Mouse (Mus musculus): ENCODE measurements around the gene Adgrd1. TPM values are rescaled to one million over a fixed set of nuclear protein-coding genes. Genes with fewer than 3 reads are reported as not detected.

The Adgrd1 gene
- polyA plus RNA-seq, 1 experiment = not detected

- peaks cover 4% of the 10 kb centered on the region for H3K4me1 ChIP-seq (ENCODE audit: control insufficient read depth, insufficient read depth, low read length)
- no peak overlapping the region for H3K4me3 ChIP-seq (ENCODE audit: low read depth, low read length)
- no peaks in the 10 kb centered on the region for H3K36me3 ChIP-seq (ENCODE audit: control insufficient read depth, insufficient read depth, low read length, poor library complexity, severe bottlenecking)
- H3K9ac ChIP-seq (ENCODE audit: low read depth, poor library complexity, severe bottlenecking) = no peak overlapping the region
- no peak overlapping the region for H3K27ac ChIP-seq (ENCODE audit: insufficient read depth, low read length)
- no peaks in the 10 kb centered on the region for H3K9me3 ChIP-seq (replicated peaks; ENCODE audit: control insufficient read depth, insufficient read depth, low read length, poor library complexity, severe bottlenecking)
- no peaks in the 10 kb centered on the region for H3K27me3 ChIP-seq (ENCODE audit: control insufficient read depth, insufficient read depth, low read length, poor library complexity, severe bottlenecking)
- no peak for TF ChIP-seq EP300 (IDR thresholded peaks at IDR 0.05; ENCODE audit: insufficient read depth, low read depth, low read length)
- no peak for TF ChIP-seq POLR2A (IDR thresholded peaks at IDR 0.05; ENCODE audit: insufficient read depth, low read length)
- TF ChIP-seq CTCF (IDR thresholded peaks at IDR 0.05; ENCODE audit: low read depth, low read length) = no peak
Observed at GRCm38 (mm10) chr5:129179995-129180714, 83.6 kb downstream of the Adgrd1 start.

DNA sequence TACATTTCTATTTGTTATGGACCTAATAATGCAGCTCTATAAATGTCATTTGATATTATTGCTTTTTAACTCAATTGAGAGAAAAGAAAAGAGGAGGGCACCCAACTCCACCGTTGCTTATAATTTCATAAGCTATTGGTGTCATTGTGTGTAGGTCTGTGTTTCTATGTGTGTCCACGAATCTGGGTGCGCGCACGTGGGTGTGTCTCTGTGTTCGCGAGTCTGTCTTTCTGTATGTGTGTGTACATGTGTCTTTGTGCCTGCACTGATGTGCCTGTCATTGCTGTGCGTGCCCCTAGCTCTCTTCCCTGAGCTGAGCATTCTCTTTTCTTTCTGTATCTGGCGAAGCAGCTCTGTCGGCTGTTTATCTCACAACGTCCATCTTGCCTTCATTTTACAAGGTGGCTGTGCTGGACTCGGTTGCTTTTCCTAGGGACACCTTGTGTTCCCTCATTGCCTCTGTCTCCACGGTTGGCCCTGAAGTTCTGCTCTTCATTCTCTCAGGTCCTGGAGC is 84.2 kb downstream of the Adgrd1 start:
- Histone ChIP-seq H3K27me3 (ENCODE audit: control insufficient read depth, insufficient read depth, low read length, poor library complexity, severe bottlenecking) (no peaks in the 10 kb centered on the region), H3K27ac (ENCODE audit: insufficient read depth, low read length) (no peak overlapping the region), H3K4me3 (ENCODE audit: low read depth, low read length) (no peak overlapping the region), H3K36me3 (ENCODE audit: control insufficient read depth, insufficient read depth, low read length, poor library complexity, severe bottlenecking) (no peaks in the 10 kb centered on the region), H3K4me1 (ENCODE audit: control insufficient read depth, insufficient read depth, low read length) (no peaks in the 10 kb centered on the region), H3K9ac (ENCODE audit: low read depth, poor library complexity, severe bottlenecking) (no peak overlapping the region), H3K9me3 (replicated peaks; ENCODE audit: control insufficient read depth, insufficient read depth, low read length, poor library complexity, severe bottlenecking) (no peaks in the 10 kb centered on the region)
- TF ChIP-seq EP300 (IDR thresholded peaks at IDR 0.05; ENCODE audit: insufficient read depth, low read depth, low read length) (no peak), CTCF (IDR thresholded peaks at IDR 0.05; ENCODE audit: low read depth, low read length) (no peak), POLR2A (IDR thresholded peaks at IDR 0.05; ENCODE audit: insufficient read depth, low read length) (no peak)

DNA sequence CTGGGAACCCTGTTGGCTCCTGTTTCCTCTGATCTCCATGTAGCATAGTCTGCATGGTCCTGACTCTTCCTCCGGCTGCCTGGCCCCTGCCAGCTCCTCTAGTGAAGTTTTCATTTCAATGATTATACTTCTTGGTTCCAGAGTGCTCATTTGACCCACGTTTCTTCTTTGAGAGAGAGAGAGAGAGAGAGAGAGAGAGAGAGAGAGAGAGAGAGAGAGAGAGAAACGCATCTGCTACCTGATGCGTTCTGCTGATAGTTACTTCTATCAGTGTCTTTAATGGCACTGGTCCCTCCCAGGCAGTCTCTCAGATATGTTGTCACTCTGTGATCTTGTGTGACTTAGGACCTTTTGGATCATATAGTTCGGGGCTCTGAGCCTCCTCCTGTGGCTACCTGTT is 84.9 kb downstream of the Adgrd1 start:
- Histone ChIP-seq H3K27me3 (ENCODE audit: control insufficient read depth, insufficient read depth, low read length, poor library complexity, severe bottlenecking) (no peaks in the 10 kb centered on the region), H3K36me3 (ENCODE audit: control insufficient read depth, insufficient read depth, low read length, poor library complexity, severe bottlenecking) (no peaks in the 10 kb centered on the region), H3K9me3 (replicated peaks; ENCODE audit: control insufficient read depth, insufficient read depth, low read length, poor library complexity, severe bottlenecking) (no peaks in the 10 kb centered on the region), H3K4me1 (ENCODE audit: control insufficient read depth, insufficient read depth, low read length) (no peaks in the 10 kb centered on the region), H3K9ac (ENCODE audit: low read depth, poor library complexity, severe bottlenecking) (no peak overlapping the region), H3K4me3 (ENCODE audit: low read depth, low read length) (no peak overlapping the region), H3K27ac (ENCODE audit: insufficient read depth, low read length) (no peak overlapping the region)
- TF ChIP-seq EP300 (IDR thresholded peaks at IDR 0.05; ENCODE audit: insufficient read depth, low read depth, low read length) (no peak), CTCF (IDR thresholded peaks at IDR 0.05; ENCODE audit: low read depth, low read length) (no peak), POLR2A (IDR thresholded peaks at IDR 0.05; ENCODE audit: insufficient read depth, low read length) (no peak)

- no peak for TF ChIP-seq EP300 (IDR thresholded peaks at IDR 0.05; ENCODE audit: insufficient read depth, low read depth, low read length)
- TF ChIP-seq POLR2A (IDR thresholded peaks at IDR 0.05; ENCODE audit: insufficient read depth, low read length) = no peak
- TF ChIP-seq CTCF (IDR thresholded peaks at IDR 0.05; ENCODE audit: low read depth, low read length) = no peak
- Histone ChIP-seq H3K9ac (ENCODE audit: low read depth, poor library complexity, severe bottlenecking) (no peak overlapping the region), H3K36me3 (ENCODE audit: control insufficient read depth, insufficient read depth, low read length, poor library complexity, severe bottlenecking) (no peaks in the 10 kb centered on the region), H3K27me3 (ENCODE audit: control insufficient read depth, insufficient read depth, low read length, poor library complexity, severe bottlenecking) (no peaks in the 10 kb centered on the region), H3K4me3 (ENCODE audit: low read depth, low read length) (no peak overlapping the region), H3K27ac (ENCODE audit: insufficient read depth, low read length) (no peak overlapping the region), H3K4me1 (ENCODE audit: control insufficient read depth, insufficient read depth, low read length) (no peaks in the 10 kb centered on the region), H3K9me3 (replicated peaks; ENCODE audit: control insufficient read depth, insufficient read depth, low read length, poor library complexity, severe bottlenecking) (no peaks in the 10 kb centered on the region)
Observed at GRCm38 (mm10) chr5:129182554-129182953, 86.0 kb downstream of the Adgrd1 start.

DNA sequence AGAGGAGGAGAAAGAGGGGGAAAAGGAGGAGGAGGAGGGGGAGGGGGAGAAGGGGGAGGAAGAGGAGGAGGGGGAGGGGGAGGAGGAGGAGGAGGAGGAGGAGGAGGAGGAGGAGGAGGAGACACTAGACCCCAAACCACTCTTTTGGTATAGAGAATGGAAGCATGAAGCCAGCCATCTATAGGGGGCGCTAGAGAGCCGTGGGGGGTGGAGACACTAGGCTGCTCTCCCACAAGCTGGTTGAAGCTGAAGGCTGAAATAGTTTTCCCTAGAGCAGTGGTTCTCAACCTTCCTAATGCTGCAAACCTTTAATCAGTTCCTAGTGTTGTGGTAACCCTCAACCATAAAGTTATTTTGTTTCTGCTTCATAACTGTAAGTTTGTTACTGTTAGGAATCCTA is 89.7 kb downstream of the Adgrd1 start:
- Histone ChIP-seq H3K9ac (ENCODE audit: low read depth, poor library complexity, severe bottlenecking) (no peak overlapping the region), H3K4me3 (ENCODE audit: low read depth, low read length) (no peak overlapping the region), H3K9me3 (replicated peaks; ENCODE audit: control insufficient read depth, insufficient read depth, low read length, poor library complexity, severe bottlenecking) (no peaks in the 10 kb centered on the region), H3K4me1 (ENCODE audit: control insufficient read depth, insufficient read depth, low read length) (no peaks in the 10 kb centered on the region), H3K27me3 (ENCODE audit: control insufficient read depth, insufficient read depth, low read length, poor library complexity, severe bottlenecking) (no peaks in the 10 kb centered on the region), H3K27ac (ENCODE audit: insufficient read depth, low read length) (no peak overlapping the region), H3K36me3 (ENCODE audit: control insufficient read depth, insufficient read depth, low read length, poor library complexity, severe bottlenecking) (no peaks in the 10 kb centered on the region)
- TF ChIP-seq POLR2A (IDR thresholded peaks at IDR 0.05; ENCODE audit: insufficient read depth, low read length) (no peak), EP300 (IDR thresholded peaks at IDR 0.05; ENCODE audit: insufficient read depth, low read depth, low read length) (no peak), CTCF (IDR thresholded peaks at IDR 0.05; ENCODE audit: low read depth, low read length) (peak; percentile 79)

DNA sequence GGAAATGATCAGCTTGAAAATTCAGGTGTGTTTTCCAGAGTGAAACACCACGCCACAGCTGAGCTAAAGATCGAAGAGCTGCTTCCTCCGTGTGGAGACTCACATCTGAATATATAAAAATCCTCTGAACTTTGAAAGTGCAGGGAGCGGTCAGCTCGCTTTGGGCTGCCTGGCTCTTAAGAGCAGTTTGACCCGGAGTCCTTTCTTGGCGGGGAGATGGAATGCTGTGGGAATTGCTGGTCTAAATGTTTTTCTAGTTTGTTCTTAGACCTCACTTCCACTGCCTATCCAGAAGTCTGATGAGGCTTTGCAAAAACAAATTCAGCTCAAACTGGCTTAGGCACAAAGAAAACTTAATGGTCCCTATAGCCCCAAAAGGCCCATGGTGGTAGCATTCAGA is 90.4 kb downstream of the Adgrd1 start:
- Histone ChIP-seq H3K27ac (ENCODE audit: insufficient read depth, low read length) (no peak overlapping the region), H3K9ac (ENCODE audit: low read depth, poor library complexity, severe bottlenecking) (no peak overlapping the region), H3K9me3 (replicated peaks; ENCODE audit: control insufficient read depth, insufficient read depth, low read length, poor library complexity, severe bottlenecking) (no peaks in the 10 kb centered on the region), H3K27me3 (ENCODE audit: control insufficient read depth, insufficient read depth, low read length, poor library complexity, severe bottlenecking) (no peaks in the 10 kb centered on the region), H3K4me1 (ENCODE audit: control insufficient read depth, insufficient read depth, low read length) (no peaks in the 10 kb centered on the region), H3K36me3 (ENCODE audit: control insufficient read depth, insufficient read depth, low read length, poor library complexity, severe bottlenecking) (no peaks in the 10 kb centered on the region), H3K4me3 (ENCODE audit: low read depth, low read length) (no peak overlapping the region)
- TF ChIP-seq POLR2A (IDR thresholded peaks at IDR 0.05; ENCODE audit: insufficient read depth, low read length) = no peak
- no peak for TF ChIP-seq EP300 (IDR thresholded peaks at IDR 0.05; ENCODE audit: insufficient read depth, low read depth, low read length)
- no peak for TF ChIP-seq CTCF (IDR thresholded peaks at IDR 0.05; ENCODE audit: low read depth, low read length)

All from ES-Bruce4 (cell line).